13 mouse cellular contexts compared by ENCODE assay signal in genomic region chr8:46613377-46613776, GRCm38 (mm10). TPM values are rescaled to one million over a fixed set of nuclear protein-coding genes. Genes with fewer than 3 reads are reported as not detected.
DNase-seq lines count a peak whose midpoint lies in the region; ATAC-seq and TF ChIP-seq lines count a peak whose summit lies in the region.
"Had no signal": no experiment of that assay in that cellular context is flagged by ENCODE, and none has a peak within 500 bp of the region (broad histone marks: within the 10 kb centered on the region; RNA-seq: fewer than 3 reads in every experiment).

No protein-coding gene starts in this region.

- H3K9me3 ChIP-seq in stomach, embryonic 15.5 days = no peaks in the 10 kb centered on the region
- no peaks in the 10 kb centered on the region for H3K9me3 ChIP-seq in stomach, postnatal 0 days (ENCODE audit: control insufficient read depth, low read length)

- H3K27ac ChIP-seq in stomach, embryonic 15.5 days = 0 out of 2 replicates have a peak overlapping the region, but pooled peaks have one; percentile 26
- H3K27ac ChIP-seq in stomach, postnatal 0 days (replicated peaks) = no peak overlapping the region

- intact Hi-C loops in heart, postnatal 25 days (cut with DNase I) = loop anchor here (5.0 kb wide), 1 partner anchor 61 kb away; the partner anchor contains the start of gene Cenpu
- intact Hi-C loops in heart, postnatal 14 days (cut with DNase I) = no loop called here

- no peak overlapping the region for H3K4me2 ChIP-seq in stomach, embryonic 15.5 days
- H3K4me2 ChIP-seq in stomach, postnatal 0 days (replicated peaks; ENCODE audit: low read depth) = no peak overlapping the region

- H3K9ac ChIP-seq in stomach, embryonic 15.5 days = no peak overlapping the region
- no peak overlapping the region for H3K9ac ChIP-seq in stomach, postnatal 0 days (ENCODE audit: low read length)

- no peak overlapping the region for H3K4me3 ChIP-seq in stomach, embryonic 15.5 days (replicated peaks)
- H3K4me3 ChIP-seq in stomach, postnatal 0 days (ENCODE audit: low read depth, low read length) = no peak overlapping the region

- no peak for TF ChIP-seq CTCF in stomach, postnatal 0 days (IDR thresholded peaks at IDR 0.05; ENCODE audit: low read depth)

- peak; percentile 28 for DNase-seq in heart, adult 8-10 months (ENCODE audit: low spot score)
- DNase-seq in heart, postnatal 25 days (ENCODE audit: low spot score) = no peak
- no peak for DNase-seq in stomach, postnatal 0 days (ENCODE audit: low spot score)
- DNase-seq in heart, postnatal 14 days = peak; percentile 21 to 43
- no peak for DNase-seq in spleen, postnatal 10 days (ENCODE audit: low spot score in 2 of 2)
- DNase-seq in spleen, postnatal 14 days (ENCODE audit: low spot score in 2 of 2) = no peak
- DNase-seq: cerebellum, adult 11-12 months; left cerebral cortex, postnatal 4 days; thymus, adult 18-20 months had no signal

- TF ChIP-seq EP300 in stomach, postnatal 0 days (optimal IDR thresholded peaks at IDR 0.05) = no peak

- H3K4me1 ChIP-seq in stomach, embryonic 15.5 days = peaks cover 8% of the 10 kb centered on the region; the same call in 1 of the 2 replicates
- no peaks in the 10 kb centered on the region for H3K4me1 ChIP-seq in stomach, postnatal 0 days (replicated peaks; ENCODE audit: control insufficient read depth, insufficient read depth)

- H3K27me3 ChIP-seq in stomach, embryonic 15.5 days (replicated peaks) = no peaks in the 10 kb centered on the region
- H3K27me3 ChIP-seq in stomach, postnatal 0 days (ENCODE audit: control insufficient read depth, insufficient read depth, low read length) = no peaks in the 10 kb centered on the region

- no peaks in the 10 kb centered on the region; the same call in 1 of the 2 replicates for H3K36me3 ChIP-seq in stomach, embryonic 15.5 days
- H3K36me3 ChIP-seq in stomach, postnatal 0 days (ENCODE audit: control insufficient read depth, insufficient read depth, low read length) = no peaks in the 10 kb centered on the region

- WGBS in stomach, embryonic 15.5 days = 47% methylated on average over 4 of the region's 4 CpGs
- 34% methylated on average over 4 of the region's 4 CpGs for WGBS in stomach, postnatal 0 days

- ATAC-seq in stomach, embryonic 15.5 days (ENCODE audit: insufficient read depth, low FRiP score, low read depth) = no peak
- no peak for ATAC-seq in stomach, postnatal 0 days (ENCODE audit: low FRiP score, low TSS enrichment)
- no peak for ATAC-seq in granulocyte monocyte progenitor cell, adult 5-6 weeks (replicated peaks; ENCODE audit: poor library complexity, severe bottlenecking)
- ATAC-seq: activated CD4-positive, CD25-positive, alpha-beta regulatory T cell, adult 4 months; midbrain, embryonic 16.5 days had no signal

RNA-seq across cellular contexts. Expression of gene Primpol, which starts 3.6 kb away (rescaled TPM):
- 1 to 10 TPM; 1.4 to 2.0 (median 1.7) TPM for total RNA-seq in heart, adult 8-10 months (2022)
- total RNA-seq in heart, postnatal 25 days (2021) = 1 to 10 TPM; 1.9 to 2.4 TPM
- 13.8 and 15.0 TPM in 2 replicates for polyA plus RNA-seq in stomach, embryonic 15.5 days (2015; fragmentation: Nextera tagmentation; extraction: Ambion mirVana)
- polyA plus RNA-seq in stomach, postnatal 0 days (2015; fragmentation: Nextera tagmentation; extraction: Ambion mirVana) = 4.0 and 6.1 TPM in 2 replicates
- 1 to 10 TPM; 3.0 to 3.6 TPM for total RNA-seq in heart, postnatal 14 days (2021)
- 6.8 and 9.7 TPM in 2 replicates for total RNA-seq in granulocyte monocyte progenitor cell, adult 5-6 weeks (2014; fragmentation: Nextera tagmentation)
- total RNA-seq in granulocyte monocyte progenitor cell, adult 5-6 weeks (2017) = 10.9 and 11.4 TPM in 2 replicates

RNA-seq across cellular contexts. Expression of gene Casp3, which starts 3.7 kb away (rescaled TPM):
- total RNA-seq in heart, adult 8-10 months (2022) = 1 to 10 TPM; 1.8 to 3.7 (median 2.3) TPM
- 1 to 10 TPM; 4.0 to 4.4 TPM for total RNA-seq in heart, postnatal 25 days (2021)
- 63.5 and 63.8 TPM in 2 replicates for polyA plus RNA-seq in stomach, embryonic 15.5 days (2015; fragmentation: Nextera tagmentation; extraction: Ambion mirVana)
- 24.0 and 25.0 TPM in 2 replicates for polyA plus RNA-seq in stomach, postnatal 0 days (2015; fragmentation: Nextera tagmentation; extraction: Ambion mirVana)
- 1 to 10 TPM; 6.3 to 7.6 TPM for total RNA-seq in heart, postnatal 14 days (2021)
- total RNA-seq in granulocyte monocyte progenitor cell, adult 5-6 weeks (2014; fragmentation: Nextera tagmentation) = 31.1 and 33.6 TPM in 2 replicates
- total RNA-seq in granulocyte monocyte progenitor cell, adult 5-6 weeks (2017) = 54.1 and 64.2 TPM in 2 replicates

Comparison
In these comparisons a context has a peak if more than half of its experiments do, and no peak if none do; other contexts are left out.
1. DNase-seq: peak in heart, adult 8-10 months (single experiment) and heart, postnatal 14 days (2 of 2); none in heart, postnatal 25 days (single experiment), stomach, postnatal 0 days (single experiment), spleen, postnatal 10 days (0 of 2) and spleen, postnatal 14 days (0 of 2).